Mouse (Mus musculus): ENCODE results near the gene S100a6.

The S100a6 gene

DNA sequence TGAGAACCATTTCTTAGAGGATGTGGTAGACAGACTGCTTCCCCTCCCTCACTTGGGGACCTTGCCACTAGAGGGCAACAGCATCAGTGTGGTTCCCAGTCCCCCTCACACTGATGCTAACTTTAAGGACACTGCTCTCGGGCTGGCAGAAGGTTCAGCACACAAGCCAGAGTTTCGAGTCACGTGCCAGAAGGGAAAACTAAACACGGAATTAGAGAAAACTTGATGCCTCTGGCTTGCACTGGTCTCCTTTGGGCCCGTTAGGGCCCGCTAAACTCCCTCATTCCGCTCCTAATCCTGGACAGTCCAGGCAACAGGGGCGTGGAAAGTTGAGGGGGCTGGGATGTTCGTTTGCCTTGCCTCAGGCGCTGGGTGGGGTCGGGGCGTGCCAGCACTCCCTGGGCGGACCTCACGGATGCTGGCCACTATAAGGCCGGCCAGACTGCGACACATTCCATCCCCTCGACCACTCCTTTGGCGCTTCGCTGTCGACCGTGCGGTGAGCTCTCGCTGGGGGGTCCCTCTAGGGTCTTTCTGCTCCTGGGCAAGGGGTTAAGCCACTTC lies at the start of gene S100a6:
Gene S100a6, plus strand, starts transcription at position 155 of the 564 bp plus-strand sequence.
- DNase-seq = peak; percentile 6

DNA sequence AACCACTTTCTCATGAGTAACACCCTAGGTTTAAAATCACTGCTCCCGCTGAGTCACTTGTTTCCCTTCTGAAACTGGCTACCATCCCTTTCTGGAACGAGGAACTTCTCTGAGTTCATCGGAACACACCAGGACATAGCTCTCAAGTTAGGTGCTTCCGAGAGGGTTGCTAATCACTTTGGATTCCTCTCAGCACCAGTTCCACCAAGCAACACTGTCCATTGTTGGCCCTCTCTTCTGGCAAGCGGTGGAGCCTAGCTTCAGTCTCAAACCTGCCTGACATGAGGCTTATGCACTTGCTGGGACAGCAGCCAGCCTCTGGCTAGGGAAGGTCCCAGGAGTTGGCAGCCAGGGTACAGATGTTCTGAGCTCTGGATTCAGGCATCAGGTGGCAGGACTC lies 38.0 kb upstream of the S100a6 start:
- DNase-seq = no peak

DNA sequence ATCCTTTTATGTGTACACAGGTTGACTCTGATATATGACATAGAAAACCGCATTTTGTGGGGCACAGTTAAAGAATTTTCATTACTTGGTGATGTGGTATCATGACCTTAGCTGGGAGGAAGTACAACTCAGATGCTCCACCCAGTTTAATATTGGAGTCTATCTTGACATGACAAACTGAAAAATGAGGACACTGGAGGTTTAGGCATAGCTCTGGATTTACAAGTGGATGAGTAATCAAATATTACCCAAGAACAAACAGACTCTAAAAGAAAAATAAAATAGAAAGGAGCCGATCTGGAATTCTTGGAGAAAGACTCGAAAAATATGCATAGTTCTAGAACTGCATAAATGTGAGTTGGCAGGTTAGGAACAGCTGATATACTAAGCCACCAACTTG lies 37.4 kb upstream of the S100a6 start:
- no peak for DNase-seq

DNA sequence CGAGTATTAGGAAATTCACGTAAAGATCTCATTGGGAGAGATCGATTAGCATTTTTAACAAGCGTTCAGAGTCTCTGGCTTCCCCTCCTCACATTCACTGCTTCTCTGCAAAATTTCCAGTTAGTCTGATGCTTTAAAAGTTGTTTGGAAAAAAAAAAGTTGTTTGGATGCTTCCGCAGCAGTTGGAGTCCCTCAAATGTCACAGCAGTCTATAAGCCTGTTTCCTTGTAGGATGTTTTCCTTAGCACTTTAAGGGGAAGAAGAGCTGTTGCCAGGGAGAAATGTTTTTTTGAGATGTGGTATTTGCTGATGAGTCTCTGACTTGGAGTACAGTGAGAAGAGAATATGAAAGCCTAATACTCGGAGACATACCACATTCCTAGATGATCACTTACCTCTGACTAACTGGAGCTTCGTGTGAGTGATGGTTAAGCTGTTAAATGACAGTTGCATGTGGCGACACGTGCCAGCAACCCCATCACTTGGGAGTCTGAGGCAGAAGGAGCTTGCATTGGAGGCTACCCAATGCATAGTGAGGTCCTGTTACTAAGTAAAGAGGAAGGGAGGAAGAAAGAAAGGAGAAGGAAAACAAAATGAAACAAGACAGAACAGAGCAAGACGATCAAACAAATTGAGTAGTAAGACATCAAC lies 36.2 kb upstream of the S100a6 start:
- no peak for DNase-seq

DNA sequence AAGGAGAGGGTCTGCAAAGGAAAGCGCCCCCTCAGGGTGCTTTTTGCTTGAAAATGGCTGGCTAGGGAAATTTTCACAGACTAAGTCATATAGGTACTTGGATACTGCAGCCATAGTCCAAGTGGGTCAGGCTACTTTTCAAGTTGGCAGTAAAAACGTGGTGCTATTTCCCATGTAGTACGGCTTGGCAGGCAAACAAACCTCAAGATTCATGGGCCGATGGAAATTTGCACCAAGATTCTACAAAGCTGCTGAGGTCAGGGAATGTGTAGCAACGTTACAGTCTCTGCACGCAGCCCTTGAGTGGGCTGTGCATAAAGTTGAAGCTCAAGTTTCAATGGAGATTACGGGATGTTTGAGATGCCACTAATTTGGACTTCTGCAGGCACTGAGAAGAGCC lies 33.2 kb upstream of the S100a6 start:
- DNase-seq = no peak

DNA sequence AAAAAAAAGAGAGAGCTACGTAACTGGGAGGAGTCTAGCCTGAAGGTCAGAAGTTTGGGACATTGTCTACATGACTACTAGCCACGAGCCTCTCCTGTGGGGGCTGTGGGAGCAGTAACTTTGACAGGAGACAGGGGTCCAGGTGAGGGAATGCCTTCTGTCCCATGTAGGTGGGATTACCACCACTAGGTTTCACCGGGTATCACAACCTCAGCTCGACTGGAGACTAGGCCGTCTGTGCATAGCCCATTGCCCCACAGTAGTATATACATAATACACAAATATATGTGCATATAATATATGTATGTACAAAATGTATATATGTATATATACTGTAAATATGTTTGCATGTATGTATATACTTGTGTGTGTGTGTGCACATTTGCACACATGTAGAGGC lies 31.5 kb upstream of the S100a6 start:
- no peak for DNase-seq

DNA sequence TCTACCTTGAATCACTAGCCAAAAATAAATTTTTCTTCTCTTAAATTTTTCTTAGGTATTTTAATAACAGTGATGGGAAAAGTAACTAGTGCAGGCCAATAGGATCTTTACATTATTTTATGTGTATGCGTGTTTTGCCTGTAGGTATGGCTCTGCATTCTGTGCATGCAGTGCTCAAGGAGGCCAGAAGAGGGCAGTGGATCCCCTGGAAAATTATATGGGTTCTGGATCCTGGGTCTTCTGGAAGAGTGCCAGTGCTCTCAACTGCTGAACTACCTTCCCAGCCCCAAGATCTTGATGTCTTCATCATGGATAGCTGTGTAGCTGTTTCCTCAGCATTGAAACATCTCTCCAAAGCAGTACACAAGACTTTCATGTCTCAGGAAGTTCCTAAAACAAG lies 30.5 kb upstream of the S100a6 start:
- no peak for DNase-seq

DNA sequence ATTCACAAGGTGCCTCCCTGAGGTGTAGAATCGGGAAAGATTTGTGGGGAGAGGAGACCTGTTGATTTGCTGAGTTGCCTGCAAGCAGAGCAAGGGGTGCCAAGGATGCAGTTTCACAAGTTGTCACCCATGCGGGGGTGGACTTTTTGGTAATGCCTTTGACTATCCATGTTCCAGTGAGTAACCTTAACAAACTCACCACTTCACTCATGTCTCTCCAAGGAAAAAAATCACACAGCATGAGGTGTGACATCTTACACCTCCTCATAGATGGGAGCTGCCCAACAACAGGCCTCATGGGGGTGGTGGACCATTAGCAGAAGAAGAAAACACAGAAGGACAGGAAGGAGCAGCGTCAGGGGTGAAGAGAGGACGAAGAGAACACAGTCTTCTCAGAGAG lies 30.1 kb upstream of the S100a6 start:
- no peak for DNase-seq

DNA sequence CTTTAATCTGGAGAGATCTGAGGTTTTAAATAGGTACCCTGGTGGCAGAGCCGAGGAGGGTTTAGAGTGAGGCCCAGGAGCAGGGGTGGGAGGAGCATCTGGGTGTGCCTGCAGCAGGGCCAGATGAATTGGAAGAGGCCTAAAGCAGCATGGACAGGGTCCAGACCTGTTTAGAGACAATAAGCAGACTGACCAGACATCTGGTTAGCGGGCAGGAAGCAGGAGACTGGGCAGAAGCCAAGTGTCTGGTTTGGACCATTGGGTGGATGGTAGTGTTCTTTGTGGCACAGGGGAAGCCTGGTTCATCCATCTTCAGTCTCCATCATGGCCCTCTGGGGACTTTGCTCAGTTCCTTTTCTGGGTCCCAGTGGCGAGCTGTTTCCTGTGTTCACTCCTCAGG lies 28.8 kb upstream of the S100a6 start:
- DNase-seq = no peak

DNA sequence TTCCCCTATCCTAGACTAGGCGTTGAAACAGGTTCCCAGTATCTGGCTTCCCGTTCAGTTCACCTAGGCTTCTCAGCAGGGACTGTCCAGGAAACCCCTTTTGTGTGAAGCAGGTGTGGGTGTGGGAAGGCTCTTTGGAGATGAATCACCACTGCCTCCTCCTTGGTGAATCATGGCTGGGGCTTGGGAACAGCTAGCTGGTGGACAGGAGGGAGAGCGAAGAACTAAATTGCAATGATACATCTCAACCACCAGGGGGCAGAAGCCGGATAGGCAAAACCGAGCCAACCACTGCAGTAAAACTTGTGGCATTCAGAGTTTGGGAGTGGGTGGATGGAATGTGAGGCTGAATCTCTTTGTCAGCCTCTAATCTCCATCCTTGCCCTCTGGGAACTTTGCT lies 27.1 kb upstream of the S100a6 start:
- DNase-seq = peak; percentile 29

DNA sequence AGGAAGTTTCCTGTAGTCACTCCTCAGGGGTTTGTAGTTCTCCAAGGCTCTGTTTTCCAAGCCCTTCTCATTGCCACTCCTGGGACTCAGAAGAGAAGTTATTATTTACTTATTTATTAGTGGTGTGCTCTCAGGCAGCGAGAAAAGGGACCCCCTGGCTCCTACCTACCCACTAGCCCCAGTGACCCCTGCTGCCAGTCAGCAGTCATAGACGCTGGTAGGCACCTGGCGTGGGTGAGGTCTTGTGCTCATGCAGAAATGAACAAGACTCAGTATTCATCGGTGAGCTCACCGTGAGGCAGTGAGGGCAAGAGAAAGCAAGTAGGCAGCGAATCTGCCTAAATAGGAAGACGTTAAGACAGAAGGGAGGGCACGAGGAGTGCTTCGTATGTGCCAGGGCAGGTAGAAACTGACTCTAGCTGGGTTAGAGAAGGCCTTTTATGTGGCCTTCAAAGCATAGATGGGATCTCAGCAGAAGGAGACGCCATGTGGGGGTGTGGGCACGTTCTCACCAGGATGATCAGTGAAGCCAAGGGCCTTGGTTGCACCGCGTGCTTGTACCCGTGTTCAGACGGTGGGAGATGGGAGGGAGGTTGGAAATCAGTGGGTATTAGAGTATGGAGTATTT lies 26.6 kb upstream of the S100a6 start:
- no peak for DNase-seq

DNA sequence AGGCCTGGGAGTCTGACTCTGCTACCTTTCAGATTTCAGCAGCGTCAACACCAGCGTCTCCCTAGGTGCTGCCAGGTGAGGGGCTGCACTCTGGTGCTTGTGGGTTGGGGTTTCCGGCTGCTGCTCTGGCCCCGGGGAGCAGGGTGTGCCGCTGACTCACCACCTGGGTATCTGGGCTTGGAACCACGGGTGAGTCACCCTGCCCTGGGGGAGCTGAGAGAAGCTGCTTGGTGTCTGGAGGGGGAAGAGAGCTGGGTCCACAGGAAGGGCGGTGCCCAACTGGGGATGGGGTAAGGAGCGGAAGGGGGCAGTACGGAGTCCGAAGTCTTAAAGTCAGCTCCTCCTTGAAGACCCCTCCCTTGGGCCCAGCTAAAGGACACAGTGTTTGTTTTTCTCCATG lies 25.8 kb upstream of the S100a6 start:
- no peak for DNase-seq

DNA sequence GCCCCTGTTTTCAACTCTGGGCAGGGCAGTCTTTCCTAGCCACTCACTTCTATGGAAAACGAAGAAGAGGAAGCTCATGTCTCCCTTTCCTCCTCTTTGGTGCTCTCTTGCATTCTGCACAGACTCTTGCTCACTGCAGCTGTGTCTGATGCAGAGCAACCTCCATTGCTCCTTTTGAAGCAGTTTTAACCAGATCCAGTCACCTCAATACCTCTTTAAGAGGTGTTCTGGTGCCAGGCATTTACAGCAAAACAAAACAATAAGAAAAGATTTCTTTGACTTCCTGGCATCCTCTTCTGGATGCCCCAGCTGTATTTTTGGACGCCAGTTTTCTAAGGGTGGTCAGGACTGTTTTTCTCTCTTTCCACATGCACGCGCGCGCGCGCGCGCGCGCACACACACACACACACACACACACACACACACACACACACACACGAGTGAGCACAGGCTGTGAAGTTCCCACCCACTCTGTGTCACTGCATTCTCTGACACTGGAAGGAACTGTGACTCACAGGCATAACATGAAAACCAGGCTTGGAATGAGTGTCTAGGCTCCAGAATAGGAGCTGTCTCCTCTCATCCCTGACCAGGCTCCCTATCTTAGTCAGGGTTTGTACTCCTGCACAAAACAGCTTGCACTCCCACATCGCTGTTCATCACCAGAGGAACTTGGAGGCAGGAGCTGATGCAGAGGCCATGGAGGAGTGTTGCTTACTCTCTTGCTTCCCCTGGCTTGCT lies 25.2 kb upstream of the S100a6 start:
- no peak for DNase-seq

DNA sequence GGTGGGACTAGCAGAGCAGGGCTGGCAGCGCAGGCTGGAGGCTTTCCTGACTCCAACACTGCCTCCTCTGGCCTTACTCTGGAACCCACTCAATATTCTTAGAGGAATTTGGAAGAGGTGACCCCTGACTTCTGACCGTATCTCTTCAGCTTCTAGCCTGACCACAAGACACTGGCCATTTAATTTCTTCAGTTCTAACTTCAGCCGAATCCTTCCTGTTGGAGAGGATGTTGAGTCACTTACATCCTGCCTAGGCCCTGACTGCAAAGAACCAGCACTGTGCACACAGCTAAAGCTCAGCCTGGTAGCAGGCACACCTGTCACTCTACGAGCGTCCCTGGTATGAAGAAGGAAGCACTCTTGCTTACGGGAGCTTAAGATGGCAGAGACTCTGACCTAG lies 23.3 kb upstream of the S100a6 start:
- no peak for DNase-seq

DNA sequence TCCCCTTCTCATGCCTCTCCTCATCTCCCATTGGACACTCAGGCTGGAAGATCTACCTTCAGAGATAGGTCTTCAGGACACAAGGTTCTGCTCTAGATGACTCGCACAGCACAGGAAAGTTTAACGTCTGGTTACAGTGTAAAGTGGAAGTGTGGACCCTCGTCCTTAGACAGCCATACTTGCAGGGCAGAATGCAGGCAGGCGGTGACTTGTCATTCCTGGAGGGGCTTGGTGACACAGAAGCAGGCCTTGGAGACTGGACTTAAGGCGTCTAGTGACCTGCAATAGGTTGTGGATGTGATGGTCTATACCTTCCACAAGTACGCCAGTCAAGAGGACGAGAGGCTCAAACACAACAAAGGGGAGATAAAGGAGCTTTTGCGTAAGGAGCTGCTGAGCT lies 22.7 kb upstream of the S100a6 start, which contains the start of gene S100a2:
Gene S100a2, plus strand, starts transcription at position 301 of the 400 bp plus-strand sequence.
- DNase-seq = no peak

DNA sequence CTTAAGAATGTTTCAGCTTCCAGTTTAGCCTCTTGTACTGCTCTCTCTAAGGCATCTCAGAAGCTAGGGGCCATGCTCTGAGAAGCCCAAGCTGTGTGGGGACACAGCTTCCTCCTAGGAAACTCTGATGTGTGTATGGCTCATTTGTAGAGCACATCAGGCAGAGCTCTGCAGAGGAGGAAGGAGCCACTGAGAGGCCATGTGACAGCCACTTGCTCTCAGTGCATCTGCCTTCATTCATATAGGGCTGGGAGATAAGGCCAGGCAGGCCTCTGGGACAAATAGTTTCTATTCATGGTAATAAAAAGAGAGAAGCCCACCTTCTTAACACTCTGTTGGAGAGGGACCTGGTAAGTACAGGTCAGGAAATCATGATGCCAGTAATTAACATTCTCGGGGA lies 18.2 kb upstream of the S100a6 start:
- no peak for DNase-seq

DNA sequence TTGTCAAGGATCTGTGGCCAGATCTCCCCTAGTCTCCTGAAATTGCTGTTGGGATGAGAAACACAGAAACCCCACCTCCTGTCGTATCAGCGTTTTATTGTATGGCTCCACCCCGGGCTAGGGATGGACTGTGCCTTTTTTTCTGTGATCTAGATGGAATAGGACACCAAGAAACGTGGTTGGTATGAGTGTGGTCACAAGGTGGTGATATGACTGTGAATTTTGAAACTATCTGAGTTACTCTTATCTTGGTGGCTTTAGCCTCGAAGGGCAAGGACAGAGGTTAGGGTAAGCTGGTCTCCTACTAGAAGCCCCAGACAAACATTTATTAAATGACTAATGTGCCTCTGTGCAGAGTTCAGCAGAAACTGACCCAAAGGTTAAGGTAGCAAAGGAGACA lies 17.1 kb upstream of the S100a6 start:
- no peak for DNase-seq

DNA sequence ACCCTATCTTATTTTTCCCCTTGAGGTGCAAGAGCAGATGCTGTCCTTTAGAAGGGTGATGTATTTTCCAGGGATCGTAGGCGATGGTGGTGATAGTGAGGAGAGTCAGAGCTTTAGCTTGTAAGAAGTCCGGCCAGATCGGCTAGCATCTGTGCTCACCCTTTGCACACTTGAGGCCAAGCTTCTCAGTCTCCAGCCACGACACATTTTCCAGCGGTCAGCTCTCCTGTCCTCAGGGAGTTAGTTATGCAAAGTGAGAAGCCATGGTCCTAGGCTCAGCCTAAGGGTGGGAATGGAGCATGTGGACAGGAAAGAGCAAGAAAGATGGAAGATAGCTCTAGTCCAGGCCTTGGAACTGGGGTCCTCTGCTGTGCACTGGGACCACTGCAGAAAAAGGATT lies 15.9 kb upstream of the S100a6 start:
- DNase-seq = no peak

DNA sequence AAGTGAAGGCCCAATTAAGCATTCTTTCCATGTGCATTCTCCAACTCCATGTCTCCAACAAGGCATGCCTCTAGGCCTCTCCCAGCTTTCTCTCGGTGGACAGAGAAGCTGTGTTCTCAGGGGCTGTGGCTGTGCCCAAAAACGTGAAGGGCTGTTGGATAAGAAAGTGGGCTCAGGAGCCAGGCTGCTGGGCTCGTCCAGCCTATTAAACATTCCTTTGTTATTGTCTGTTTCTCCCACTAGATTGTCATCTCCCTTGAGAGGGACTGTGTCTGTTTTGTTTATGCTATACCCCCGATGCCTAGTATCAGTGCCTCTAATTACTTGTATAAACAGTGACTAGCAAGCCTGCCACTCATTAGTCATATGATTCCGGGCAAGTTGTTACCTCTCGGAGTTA lies 14.9 kb upstream of the S100a6 start:
- DNase-seq = no peak

DNA sequence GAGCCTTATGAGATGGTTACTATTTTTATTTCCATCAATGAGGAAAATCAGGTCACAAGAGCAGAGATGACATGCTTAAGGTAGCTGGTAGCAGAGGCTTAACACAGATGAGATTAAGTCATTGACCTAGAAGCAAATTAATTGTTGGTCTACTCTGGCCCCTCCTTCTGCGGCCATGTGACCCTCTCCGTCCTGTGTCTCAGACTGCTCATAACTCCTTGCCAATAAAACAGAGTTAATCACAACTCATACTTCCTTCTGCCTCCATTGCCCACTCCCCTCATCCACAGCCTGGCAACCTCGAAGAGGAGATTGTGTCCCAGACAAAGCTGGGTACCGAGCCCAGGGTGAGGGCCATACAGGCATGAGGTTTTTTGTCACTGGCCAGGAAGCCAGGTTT lies 14.5 kb upstream of the S100a6 start:
- DNase-seq = no peak

DNA sequence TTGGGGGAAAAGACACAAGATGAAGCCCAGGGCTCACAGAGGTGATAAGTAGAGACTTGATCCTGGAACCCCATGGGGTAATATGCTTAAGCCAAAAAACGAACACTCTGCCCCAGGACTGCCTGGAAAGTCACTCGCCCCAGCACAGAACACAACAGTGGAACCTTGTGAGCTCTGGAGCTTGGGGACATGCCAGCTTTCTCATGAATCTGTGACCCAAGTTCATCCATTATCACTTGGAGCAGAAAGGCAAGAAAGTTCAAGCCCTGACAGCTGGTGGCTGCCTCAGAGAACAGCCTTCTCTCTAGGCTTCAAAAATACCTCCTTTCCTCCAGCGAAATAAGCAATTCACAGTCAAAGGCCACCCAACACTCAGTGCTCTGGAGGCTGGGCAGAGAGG lies 13.3 kb upstream of the S100a6 start:
- no peak for DNase-seq

DNA sequence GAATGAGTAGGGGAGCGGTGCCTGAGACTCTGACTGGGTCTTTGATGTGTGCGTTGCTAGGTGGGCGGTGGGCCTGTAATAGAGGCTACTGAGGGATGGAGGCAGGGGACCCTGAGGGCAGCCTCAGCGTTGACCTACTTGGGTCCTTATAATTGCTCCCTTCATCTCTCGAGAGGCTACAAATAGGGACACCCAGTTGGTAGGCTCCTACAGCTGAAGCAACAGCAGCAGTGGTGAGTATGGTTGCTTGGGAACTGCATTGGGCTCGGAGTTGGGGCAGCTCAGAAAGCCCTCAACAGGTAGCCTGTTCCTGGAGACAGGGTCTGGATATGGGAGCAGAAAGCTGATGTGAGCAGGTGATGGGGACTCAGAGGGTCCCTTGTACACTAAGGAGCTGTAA lies 12.6 kb upstream of the S100a6 start:
- DNase-seq = no peak

DNA sequence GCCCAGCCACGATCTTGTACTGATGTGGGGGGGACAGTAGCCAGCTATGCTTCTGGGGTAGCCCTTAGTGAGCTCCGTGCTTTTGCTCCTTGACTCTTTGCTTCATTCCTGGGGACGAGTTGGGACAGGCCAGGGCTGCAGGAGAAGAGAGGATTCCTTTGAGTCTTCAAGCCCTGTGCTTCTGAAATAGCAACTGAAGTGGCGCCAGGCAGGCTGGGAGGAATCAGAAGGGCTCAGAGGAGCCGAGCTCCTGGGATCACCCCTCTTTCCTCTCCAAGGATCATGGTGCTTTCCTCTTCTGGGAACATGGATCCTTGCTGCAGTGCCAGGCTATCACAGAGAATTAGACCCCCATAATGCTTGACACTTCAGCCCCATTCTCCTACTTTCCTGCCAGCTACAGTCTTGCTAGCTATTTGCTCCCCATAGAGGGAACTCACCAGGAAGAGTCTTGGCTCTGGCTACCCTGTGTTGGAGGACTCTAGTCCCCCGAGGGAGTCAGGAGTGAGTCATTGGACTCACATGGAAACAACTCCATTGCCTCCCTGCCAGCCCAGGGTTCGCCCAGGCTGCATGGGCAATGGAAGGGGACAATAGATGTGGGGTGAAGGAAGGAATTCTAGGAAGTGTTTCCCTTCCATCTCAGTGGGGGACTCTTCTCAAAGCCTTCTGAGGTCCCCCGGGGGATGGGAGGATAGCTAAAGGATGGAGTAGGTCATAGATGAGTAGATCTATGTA lies 12.1 kb upstream of the S100a6 start:
- no peak for DNase-seq
